Mouse (Mus musculus) left cerebral cortex, postnatal 36 days (tissue): Measurements from ENCODE around the gene Sergef. TPM values are rescaled to one million over a fixed set of nuclear protein-coding genes. Genes with fewer than 3 reads are reported as not detected.
"Not testable (repeated sequence)": the region's sequence is repeated elsewhere in the genome, so short reads cannot be mapped to it uniquely, and the experiment has no call there.

Experiments used
- DNase-seq, 2 experiments: peaks; one replicate each; pipeline ENCODE4 v3.0.0; 2021 to 2022; ENCODE audit warnings: low spot score in 2 of 2, mixed read lengths in 1 of 2
- intact Hi-C: fragments of 180-260 bp; cut with DNase I; formaldehyde crosslinking; loops from one replicate; pipeline ENCODE4 v1.15.1; 2025
- total RNA-seq, 2 experiments: library from RNA; stranded (reverse); gene quantifications; 2 replicates each; pipeline ENCODE4 v1.2.3; 2021

Gene Sergef
- 10 to 100 TPM; 56.4 to 67.6 TPM for total RNA-seq

DNA sequence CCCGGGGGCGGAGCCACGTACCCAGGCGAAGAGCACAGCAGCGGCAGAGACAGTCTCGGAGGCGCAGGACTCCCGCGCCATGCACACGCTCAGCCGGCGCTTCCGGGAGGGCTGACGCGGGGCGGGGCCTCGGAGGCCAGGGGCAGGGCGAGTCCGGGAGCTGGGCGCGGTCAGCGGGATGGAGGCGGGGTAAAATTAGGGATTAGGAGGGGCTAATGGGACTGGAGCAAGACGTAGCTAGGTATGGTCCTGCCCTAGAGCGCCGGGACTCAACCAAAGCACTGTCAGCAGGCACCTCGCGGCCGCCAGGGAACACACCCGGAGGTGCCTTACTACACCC lies at the start of gene Sergef:
Gene Sergef, minus strand, starts transcription at position 116 of the 340 bp plus-strand sequence.
- DNase-seq, result peak; percentile 88 to 92
- intact Hi-C loops, result loop anchor here (5.0 kb wide), 1 partner anchor 73 kb away; the partner anchor contains the start of gene Saal1

DNA sequence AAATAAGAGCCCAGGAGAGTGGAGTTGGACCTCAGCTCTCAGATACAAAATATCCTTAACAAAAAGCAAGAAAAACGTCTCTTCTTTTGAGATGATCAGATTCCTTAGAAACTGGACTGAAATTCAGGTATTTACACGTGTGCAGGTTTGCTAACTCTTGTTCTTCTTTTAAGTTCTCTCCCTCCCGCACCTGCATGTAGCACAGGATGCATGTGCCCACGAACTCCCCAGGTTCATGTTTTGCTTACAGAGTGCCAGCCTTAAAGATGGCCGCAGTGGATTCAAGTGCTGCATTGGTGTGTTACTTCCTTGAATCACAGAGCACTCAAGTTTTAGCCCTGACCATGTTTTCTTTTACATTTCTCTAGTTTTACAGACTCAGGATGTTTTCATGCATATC lies 47.2 kb upstream of the Sergef start:
- intact Hi-C loops, result no loop called here
- no peak for DNase-seq

DNA sequence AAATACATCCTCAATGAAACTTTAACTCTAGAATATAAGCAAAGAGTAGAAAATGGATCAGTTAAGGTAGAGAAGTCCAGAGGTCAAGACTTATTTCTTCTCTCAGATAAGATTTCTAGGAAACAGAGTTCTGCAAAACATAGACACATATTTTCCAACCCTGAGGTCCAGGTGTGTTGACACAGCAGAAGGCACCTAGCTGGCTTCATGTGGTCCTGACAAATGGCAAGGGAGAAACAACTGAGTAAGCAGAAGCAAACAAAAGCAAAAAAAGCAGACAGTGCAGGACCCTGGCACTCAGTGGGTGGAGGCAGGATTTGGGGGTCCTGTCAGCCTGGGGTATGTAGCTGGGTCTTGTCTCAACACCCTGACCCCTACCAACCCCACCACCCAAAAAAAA lies 41.1 kb upstream of the Sergef start:
- no peak for DNase-seq
- intact Hi-C loops, result no loop called here

DNA sequence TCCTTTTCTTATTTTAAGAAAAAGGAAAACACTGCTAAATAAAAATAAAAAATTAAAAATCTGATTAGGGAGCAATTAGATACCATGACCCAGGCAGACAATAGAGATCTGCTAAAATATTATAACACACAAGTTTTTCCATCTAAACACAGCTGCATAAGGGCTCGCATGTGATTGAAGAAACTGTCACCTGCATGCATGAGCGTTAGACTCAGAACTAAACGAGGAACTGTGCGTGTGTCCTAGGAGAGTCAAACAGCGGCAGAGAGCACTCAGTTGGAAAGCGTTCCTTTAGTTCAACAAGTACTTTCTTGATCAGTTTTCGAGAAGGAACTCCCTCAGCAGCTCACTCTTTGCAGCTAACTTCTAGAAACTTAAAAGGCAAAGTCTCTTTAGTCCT lies 39.4 kb upstream of the Sergef start:
- DNase-seq, intact Hi-C loops: not testable (repeated sequence)

DNA sequence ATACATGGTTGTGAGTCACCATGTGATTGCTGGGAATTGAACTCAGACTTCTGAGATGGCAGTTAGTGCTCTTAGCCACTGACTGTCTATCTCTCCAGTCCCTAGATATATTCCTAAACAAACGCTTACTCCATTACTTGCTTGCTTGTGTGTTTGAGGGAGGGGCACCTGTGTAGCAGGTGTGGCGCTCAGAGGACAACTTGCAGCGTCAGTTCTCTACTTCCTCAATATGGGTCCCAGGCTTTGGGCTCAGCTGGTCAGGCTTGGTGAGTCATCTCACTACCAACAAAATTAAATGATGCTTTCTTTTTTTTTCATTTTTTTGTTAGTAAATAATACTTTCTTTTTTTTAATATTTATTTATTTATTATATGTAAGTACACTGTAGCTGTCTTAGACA lies 38.8 kb upstream of the Sergef start:
- DNase-seq, result no peak
- intact Hi-C loops, result no loop called here

DNA sequence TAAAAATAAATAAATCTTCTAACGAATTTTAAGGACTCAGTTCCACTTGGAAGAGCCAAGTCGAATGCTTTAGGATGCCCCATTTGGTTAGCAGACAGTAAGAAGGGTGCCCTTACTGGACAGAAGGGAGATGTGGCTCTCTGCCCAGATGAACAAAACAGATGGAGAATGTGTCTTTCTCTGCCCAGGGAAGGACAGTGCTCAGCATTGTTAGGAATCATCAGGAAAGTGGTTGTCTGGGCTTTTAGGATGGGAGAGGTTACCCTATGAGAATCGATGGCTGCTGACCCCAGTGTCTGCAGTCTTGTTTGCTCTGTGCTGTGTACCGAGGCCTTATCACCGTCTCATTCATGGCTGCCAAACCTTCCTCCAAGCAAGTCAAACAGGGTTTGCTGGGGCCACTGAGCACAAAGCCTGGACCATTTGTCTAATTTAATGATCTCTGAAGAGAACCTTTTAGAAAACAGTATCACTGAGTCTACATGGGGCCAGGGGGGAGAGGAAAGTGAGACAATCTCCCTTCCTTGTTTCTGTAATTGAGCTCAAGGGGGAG lies 37.3 kb upstream of the Sergef start:
- intact Hi-C loops, result no loop called here
- DNase-seq, result no peak

DNA sequence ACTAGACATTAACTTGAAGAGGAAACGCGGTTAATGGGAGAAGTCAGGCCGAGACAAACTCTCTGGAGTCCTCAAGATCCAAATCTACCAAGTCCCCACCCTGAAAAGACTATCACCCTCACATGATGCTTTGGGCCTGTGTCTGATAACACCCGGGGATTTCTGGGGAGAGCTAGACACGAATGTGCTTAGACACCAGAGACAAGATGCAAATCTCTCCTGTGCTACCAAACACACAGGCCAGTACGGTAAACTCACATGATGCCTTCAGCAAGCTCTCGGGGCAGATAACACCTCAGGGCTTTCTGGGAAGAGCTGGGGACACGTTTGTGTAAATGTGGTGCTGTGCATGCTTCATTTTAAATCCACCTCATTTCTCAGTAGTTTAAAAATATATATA lies 36.3 kb upstream of the Sergef start:
- intact Hi-C loops, result no loop called here
- DNase-seq, result no peak

DNA sequence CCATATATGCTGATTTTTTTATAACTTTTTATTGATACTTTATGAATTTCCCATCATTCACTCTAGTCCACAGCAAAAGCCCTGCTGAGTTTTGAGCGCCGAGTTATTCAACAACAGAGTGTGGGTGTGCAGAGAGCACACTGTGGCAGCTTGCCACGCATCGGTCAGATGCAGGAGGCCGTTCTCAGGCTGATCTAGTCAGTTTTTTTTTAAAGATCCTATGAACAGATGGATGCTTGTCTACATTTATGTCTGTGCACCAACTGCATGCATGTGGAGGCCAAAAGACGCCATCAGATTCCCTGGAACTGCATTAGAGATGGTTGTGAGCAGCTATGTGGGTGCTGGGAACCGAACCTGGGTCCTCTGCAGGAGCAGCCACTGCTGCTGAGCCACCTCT lies 35.5 kb upstream of the Sergef start:
- DNase-seq, result no peak
- intact Hi-C loops, result no loop called here

DNA sequence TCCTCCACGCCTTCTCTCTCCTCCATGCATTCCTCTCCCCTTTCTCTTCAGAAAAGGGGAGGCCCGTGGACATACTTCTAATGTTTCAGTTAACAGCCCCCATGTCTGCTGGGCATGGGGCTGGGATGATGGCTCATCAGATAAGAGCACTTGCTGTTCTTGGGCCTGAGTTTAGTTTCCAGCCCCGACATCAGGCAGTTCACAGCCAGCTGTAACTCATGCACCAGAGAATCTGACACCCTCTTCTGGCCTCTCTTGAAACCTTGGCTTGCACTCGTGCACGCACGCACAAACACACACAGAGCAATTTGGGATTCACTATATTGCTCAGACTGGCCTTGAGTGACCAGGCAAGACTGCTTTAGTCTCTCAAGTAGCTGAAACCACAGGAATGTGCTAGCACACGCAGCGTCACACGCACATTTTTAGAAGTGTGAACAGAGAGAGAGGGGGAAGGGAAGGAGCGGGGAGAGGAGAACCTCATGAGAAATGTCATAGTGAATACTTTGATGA lies 32.6 kb upstream of the Sergef start, which contains the start of gene Tph1:
Gene Tph1, minus strand, starts transcription at position 378 of the 513 bp plus-strand sequence.
- no peak for DNase-seq
- intact Hi-C loops, result no loop called here

DNA sequence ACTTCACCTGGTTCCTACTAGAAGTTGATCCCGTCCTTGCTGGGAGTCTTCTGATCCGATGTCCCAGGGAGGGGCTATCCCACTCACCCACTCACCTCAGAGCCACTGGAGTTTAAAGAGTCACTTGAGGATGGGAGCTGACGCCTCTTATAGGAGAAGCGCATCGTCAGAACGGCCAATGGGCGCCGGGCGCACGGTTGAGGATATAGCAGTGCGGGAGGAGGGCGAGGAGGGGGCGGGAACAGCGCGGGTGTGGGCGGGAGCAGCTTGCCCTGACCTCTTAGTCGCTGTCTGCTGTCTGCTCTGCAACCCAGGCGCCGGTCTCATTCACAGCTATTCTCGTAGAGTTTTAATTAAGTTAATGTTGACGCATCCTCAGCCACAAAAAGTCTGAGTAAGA lies 27.6 kb upstream of the Sergef start:
- intact Hi-C loops, result no loop called here
- no peak for DNase-seq

DNA sequence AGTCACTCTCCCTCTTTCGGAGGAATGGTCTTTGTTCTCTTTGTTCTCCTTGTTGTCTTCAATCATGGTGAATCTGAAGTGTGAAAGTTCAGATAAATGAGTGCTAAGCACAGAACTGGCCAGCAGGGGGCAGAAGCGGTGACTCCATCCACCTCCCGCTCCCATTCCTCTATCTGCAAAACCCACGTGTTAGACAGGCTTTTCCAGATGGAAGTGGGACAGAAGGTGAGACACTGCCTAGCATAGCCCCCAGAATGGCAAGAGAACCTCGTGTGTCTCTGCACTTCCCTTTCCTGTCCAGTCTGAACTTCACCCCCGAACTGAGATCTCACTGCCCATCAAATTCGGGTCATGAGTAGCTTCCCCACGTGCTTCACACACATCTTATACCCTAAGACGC lies 25.6 kb upstream of the Sergef start:
- intact Hi-C loops, result no loop called here
- no peak for DNase-seq

DNA sequence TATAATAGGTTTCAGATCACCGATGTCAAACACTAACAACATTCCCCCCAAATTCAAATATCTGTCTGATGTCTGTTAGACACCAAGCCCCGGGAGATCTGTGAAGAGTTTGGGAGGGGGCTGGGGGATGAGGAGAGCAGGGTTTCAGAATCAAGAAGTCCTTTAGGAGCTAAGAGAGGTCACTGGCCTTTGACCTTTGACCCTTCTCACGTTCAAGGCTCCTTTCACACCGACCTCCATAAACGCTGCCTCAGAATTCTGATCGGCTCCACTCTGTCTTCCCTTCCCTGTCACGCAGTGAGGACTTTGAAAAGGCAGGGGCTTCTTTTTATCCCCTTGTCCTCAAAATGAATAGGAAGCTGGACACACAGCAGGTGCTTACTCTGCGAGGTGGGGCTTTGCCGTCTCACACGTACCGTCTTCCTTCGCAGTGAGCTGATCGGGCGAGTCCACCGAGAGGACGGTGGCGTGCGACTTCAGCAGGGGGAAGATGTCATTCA lies 22.0 kb upstream of the Sergef start:
- DNase-seq, result no peak
- intact Hi-C loops, result no loop called here

DNA sequence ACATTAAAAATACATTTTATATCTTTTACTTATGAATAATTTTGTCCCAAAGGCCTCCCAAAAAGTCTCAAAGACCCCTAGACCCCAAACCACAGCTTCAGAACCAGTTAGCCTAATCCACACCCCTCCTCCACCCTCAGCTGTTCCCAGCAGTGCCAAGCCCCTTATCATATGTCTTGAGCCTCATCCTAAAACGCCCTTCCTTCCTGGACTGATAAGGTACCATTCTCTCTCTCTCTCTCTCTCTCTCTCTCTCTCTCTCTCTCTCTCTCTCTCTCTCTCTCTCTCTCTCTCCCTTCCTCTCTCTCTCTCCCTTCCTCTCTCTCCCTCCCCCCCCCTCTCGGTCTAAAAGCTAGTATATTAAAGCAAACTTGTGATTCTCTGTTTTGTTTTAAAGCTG lies 12.7 kb upstream of the Sergef start:
- intact Hi-C loops, result no loop called here
- DNase-seq, result no peak

DNA sequence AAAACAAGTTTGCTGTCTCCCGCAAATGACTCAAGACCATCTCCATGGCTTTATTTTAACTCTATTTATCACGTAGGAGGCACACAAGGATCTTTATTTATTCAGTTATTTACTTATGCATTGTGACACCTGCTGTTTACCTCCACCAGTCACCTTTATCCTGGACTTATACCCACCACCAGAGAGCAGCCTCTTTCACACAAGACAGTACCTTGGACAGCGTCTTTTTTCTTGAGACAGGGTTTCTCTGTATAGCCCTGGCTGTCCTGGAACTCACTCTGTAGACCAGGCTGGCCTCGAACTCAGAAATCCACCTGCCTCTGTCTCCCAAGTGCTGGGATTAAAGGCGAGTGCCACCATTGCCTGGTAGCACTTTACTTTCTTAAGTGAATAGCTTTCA lies 10.6 kb upstream of the Sergef start:
- intact Hi-C loops, DNase-seq: not testable (repeated sequence)

DNA sequence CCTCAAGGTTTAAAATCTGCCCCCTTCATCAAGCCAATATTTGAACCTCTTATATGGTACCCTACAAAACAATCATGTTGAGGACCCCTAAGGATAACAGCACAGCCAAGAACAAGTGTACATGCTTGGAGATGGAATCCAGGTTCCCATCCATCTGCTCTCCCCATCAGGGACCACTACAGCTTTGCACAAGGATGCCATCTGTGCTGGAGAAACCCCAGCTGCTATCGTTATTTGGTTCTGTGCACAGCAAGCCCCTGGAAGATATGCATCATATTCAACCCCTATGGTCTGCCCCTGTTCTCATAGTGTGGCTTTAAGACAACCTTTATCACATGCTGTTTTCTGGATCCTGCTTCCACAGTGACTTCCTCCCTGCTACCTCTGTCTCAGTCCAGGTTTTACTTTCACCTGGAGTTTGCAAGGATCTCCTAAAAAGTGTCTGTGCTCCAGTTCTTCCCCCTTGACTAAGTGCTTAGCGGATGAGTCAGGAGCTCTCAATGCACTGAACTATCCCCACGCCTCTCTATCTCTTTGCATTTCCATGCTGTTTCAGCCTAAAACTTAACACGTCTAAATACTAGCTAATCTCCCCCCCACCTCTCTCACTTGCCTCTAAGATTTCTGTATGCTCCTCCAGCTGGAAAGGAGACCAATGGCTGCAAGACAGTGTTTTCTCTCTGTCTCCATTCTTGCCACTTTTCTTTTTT lies 9.0 kb upstream of the Sergef start:
- intact Hi-C loops, result no loop called here
- DNase-seq, result no peak

DNA sequence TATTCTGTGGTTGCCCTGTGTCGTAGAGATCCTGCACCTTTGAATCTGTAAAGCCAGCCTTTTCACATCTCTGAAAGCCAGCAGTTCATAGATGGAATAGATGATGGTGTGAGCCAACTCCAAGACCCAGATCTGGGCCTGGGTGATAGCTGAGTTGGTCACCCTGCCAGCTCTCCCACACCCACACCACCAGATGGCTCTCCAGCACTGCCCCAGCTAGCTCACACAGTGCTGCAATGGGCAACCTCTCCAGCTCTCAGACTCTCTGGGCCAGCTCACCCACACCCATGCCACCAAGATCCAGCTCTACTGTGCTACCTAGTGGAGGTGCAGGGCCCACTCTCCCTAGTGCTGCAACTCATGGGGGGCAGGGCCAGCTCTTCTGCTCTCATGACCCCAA lies 3.6 kb upstream of the Sergef start:
- peak in 1 of 2 experiments; percentile 36 for DNase-seq
- intact Hi-C loops, result no loop called here

DNA sequence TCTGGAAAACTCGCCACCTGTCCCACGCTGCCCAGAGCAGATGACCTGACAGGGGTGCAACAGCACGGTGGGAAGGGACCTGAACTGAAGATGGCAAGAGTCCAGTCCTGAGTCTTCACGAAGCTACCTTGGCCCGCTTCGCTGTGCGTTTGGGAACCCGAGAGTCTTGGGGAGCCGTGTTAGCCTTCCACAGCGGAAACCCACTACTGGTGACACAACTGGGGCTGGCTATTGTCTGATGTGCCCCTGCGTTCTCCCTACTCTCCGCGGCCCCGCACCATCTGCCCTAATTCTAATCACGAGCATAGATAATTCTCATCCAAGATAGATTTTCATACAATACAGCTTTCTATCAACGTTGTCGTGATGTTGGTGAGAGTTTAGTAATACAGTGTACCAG lies 455 bp upstream of the Sergef start:
- intact Hi-C loops, result no loop called here
- no peak for DNase-seq

DNA sequence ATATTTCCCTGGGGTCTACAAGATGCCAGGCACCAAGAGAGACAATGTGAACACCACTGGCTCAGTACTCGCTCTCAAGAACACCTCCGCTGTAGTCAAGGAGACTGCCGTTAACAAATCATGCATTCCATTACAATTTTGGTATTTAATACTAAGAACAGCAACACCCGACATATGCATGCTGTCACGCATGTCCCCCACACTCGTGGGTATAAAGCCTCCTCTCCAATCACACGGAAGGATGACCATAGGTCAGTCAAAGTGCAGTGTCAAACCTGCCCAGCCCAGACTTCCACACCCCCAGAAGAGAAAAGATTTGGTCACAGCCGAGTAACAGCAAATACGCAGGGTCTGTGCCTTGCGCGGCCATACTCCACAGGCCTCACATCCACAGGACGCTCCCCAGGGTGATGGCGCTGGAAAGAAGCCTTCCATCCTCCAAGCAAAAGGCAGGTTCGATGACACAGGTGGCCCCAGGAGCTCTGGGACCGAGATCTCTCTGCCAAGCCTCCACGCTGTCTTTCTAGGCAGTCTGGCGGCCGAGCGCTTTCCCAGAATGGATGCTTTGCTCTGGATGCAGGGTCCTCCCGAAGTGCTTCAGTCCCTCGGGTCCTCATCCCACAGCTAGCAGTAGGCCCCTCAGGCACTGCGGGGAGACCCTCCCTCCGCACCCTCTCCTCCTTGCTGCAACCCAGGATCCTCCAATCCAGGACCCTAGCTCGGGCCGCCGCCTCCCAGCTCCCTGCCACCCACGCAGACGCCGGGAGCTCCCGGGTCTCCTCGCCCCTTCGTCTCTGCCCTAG lies 517 bp downstream of the Sergef start:
- intact Hi-C loops, result loop anchor here (5.0 kb wide), 1 partner anchor 73 kb away; the partner anchor contains the start of gene Saal1

DNA sequence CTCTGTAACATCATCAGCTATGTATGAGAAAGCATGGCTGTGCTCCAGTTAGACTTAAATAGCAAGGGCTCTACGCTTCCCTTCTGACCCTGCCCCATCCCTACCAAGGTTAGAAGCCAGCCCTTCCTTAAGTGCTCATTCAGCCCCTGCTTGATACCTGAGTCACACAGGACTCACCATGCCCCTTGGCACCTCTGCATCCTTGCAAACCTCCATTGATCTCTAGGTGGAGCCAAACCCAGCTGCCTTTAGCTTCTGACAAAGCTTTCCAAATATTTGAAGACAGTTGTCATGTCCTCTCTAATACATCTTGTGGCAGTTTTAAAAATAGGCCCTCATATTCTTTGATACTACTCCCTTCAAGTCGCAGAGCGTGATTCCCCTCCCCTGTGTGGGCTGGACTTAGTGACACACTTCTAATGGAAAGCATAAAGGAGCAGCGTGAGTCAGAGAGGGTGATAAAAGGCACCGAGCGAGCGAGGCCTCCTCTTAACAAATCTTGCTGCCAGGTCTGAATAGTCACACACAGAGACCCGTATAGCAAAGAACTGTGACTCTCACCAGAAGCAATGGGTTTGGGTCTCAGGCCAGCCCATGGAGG lies 11.1 kb downstream of the Sergef start:
- intact Hi-C loops, result no loop called here
- no peak for DNase-seq

More for the DNA sequence above, 517 bp downstream of the Sergef start:
- peak in 1 of 2 experiments; percentile 50 for DNase-seq

DNA sequence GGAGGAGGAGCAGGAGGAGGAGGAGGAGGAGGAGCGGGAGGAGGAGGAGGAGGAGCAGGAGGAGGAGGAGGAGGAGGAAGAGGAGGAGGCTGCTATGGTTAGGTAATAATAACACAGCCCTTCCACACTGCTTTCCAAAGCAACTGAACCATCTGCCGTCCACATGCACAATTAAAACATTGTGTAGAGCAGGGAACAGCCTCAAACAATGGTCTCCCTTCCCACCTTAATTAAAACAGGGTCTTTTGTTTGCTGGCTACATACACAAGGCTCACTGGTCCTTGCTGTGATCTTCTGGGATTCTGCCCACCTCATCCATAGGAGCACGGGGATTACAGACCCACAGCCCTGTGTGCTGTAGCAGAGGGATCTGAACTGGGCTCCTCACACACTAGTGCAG lies 15.6 kb downstream of the Sergef start:
- intact Hi-C loops, result no loop called here
- no peak for DNase-seq
